Mouse (Mus musculus) leukemia stem cell, adult 10-12 weeks (primary cell): Measurements from ENCODE around the gene Myh6. TPM values are rescaled to one million over a fixed set of nuclear protein-coding genes. Genes with fewer than 3 reads are reported as not detected.

ENCODE experiments used
- polyA plus RNA-seq: library from polyadenylated mRNA; stranded (reverse); fragments of >175 nt; gene quantifications from 2 replicates; pipeline ENCODE4 v1.2.3, GENCODE M21; 2012; ENCODE audit warnings: low replicate concordance

The Myh6 gene
- polyA plus RNA-seq: 0.52 TPM in 1 of 2 replicates, not detected in the other

DNA sequence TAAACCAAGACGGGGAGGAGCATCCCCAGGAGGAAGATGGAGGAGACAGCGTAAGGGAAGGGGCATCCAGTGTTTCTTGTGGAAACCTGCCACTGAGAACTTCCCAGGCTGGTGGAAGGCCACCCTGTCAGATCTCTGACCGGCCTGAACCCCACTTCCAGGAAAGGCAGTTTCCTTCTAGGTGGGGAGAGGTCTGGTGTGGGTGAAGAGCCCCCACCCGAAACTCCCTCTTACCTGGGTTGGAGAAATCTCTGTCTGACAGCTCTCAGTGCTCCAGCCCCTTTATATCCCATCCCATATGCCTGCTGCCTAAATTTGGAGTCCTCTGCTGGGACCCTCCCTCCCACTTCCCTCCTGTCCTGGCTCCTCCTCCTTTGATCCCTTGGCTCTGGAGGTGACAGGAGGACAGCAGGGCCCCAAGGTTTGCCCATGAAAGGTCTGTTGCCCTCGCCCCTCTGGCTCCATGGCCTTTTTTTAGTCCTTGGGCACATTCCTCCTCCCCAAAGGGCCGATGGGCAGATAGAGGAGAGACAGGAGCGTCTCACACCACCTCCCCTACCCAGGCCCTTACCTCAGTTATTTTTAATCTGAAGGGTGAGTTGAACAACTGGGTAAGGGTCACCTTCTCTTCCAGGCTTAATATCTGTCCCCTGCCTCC is at the start of gene Myh6:
Gene Myh6 (minus strand): TSS at position 608 of the 658 bp plus-strand sequence.

DNA sequence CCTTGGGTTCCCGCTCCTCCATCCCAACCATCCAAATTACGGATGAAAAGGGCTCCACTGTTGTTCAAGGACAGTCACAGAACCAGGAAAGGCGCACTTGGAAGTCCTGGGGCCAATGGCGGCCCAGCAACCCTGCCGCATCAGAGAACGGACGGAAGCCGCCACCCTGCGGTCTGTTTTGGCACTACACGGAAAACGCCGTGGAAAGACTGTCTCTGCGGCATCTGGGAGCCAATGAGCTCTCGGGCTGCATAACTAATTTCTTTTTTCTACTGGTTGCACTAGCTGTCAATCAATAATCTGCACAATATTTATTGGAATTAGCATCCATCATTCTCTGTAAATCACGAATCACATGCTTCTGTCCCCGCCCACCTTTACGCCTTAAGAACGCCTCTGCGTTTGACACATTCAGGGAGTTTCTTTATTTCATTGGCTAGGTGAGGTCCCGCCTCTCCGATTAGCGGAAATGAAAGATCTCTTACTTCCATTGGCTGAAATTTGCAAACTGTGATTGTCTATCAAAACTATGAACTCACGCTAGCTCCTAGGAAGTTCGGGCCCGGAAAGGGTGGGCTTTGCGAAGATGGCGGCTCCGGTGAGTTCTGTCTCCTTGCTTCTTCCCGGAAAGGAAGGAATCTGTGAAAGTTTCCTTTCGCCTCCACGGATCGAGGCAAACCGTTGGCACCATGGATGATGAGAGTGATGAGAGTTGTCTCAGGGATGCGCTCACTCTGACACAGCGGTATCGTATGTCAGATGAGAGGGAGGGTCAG is 48.5 kb upstream of the Myh6 start, which contains the start of gene Ngdn:
Gene Ngdn (plus strand): TSS at position 464 of the 776 bp plus-strand sequence.

DNA sequence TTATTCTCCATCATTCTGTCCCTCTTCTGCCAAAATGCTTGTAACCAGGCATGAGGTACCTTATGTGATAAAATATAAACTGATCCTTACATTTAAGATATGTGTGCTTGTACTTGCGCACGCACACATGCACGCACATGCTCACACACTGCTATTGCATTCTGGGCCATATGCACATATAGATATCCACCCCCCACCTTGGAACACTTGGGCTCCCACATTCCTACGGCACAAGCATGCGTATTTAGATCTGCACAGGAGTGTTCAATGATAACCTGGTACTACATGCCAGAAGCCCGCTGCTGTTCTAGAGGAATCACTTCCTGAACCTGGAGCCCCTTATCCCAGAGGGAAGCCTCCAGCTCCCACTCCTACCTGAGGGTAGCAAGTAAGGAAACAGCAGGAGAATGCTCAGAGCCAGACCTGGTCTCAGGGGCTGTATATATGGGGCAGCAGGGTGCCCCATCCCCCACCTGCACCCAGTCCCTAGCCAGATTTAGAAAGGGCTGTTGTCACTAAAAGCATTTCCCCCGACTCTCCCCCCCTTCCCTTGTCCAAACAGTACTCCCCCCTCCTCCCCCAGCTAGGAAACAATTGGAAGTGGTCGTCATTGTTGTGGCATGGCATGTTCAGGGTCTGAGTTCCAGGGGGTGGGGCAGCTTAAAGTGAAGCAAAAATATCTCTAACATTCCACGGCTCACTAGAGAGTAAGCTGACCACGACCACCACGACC is 27.6 kb upstream of the Myh6 start, which contains the start of gene Myh7:
Gene Myh7 (minus strand): TSS at position 491 of the 733 bp plus-strand sequence.

DNA sequence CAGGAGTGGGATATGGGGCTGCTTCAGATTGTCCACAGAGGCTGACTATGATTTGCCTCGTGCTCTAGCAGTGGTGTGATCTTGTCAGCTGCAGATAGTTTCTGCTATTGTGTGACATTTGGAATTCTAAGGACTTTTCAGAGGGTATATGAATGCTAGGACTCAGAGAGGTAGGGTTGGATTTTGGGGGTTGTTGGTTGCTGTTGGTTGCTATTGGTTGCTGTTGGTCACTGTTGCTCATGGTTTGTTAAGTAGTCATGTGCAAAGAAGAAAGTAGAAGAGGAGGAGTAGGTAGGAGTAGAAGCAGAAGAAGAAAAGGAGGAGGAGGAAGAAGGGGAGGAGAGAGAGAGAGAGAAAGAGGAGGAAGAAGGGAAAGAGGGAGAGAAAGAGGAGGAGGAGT is 9.9 kb upstream of the Myh6 start, which contains the start of gene Gm17428:
Gene Gm17428 (plus strand): TSS at position 301 of the 400 bp plus-strand sequence.

DNA sequence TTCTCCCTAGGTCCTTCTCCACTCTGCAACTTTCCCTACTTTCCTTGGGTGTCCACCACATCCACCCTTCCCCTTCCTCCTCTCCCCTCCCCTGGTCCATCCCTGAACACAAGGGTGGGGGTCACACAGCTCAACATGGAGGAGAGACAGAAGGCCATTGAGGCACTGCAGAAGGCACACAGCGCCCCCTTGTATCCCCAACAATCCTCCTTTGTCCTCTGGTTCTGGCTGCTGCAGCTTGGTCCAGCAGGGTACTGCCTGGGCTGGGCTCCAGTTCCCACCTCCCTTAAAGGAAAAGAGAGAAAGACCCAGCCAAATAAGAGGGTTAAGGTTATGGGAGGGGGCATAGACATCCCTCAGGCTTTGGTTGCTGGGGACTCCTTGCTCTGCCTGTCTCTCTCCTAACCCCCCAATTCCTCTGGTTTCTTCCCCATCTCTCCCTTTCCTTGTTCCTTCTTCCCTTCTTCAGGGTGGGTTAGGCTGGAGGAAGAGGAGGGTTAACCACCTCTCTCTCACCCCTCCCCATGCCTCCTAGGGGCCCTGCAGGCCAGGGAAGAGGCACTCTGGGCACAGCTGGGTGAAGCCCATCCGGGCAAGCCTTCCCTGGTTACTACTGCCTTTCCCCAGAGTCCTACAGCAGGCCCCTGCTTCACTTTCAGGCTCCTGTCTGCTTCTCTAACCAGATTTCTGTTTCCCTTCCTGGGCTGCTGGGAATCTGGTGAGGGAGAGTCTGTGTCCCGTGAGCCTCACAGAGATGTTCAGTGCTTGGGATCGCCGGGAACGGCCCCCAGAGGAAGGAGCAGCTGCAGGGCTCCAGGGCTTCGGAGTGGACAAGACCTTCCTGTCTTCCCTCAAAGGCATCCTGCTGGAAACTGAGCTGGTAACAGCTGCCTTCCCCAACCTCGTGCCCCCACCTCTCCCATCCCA is 30.6 kb downstream of the Myh6 start, which contains the start of gene Cmtm5:
Gene Cmtm5 (plus strand): TSS at position 358 of the 927 bp plus-strand sequence.

DNA sequence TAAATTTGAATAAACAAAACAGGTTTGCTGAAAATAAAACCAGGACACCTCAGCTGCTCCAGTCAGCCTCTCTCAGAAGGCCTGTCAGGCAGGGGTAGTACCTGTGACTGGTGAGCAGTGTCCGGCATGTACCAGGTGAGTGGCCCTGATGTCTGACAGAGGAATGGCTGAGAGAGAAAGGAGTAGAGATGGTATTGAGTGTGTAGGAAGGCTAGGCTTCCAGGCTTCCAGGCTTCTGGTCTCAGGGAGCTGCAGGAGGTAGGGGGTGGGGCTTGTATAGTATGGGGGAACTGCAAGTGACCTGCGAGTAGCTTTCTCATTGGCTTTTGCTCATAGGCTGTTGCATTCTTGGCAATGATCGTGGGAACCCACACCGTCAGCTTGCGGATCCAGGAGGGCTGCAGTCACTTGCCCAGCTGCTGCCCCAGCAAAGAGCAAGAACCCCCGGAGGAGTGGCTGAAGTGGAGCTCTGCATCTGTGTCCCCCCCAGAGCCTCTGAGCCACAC is 34.0 kb downstream of the Myh6 start, which contains the start of gene Il25:
Gene Il25 (plus strand): TSS at position 51 of the 506 bp plus-strand sequence.

DNA sequence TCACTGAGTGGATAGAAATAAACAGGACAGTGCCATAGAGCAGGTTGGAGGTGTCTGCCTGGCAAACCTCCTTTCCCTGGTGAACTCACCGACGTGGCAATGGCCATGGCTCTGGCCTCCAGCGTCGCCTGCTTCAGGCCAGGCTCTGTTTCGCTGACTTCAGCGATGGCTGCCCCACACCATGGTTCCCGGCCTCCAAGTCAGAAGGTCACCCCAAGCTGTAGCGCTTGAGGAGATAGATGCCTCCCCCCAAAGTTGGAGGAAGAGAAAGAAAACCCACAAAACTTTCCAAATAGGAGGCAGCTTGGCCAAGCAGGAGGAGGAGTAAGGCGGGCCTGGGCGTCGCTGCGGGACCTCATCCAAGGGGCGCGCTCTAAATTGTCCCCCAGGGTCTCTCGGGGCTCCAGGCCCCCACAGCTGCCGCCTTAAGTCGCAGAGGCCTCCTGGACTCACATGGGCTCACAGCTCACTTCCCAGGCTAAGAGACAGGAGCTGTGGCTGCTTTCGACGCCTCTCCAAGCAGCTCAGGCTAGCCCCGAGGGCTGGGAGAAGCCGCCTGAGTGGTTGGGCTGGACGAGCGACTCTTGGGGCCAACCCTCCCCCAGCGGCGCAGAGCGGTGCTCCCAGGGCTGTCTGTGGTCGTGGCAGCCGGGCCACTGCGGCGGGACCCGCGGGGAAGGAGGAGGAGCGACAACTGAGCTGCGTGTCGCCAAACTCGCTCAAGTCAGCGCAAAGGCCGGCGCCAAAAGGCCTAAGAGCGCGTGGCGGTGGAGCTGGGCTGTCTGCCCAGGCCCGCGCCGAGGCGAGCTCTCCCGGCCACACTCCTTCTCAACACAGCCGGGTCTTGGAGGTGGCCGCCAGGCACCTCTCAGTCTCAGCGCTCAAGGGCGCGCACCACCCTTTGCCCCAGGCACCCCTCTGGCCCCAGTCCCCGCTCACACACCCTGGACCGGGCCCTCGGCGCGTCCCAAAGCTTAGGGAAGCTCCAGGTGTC is 41.1 kb downstream of the Myh6 start, which contains the start of gene Efs:
Gene Efs (minus strand): TSS at position 778 of the 994 bp plus-strand sequence.

DNA sequence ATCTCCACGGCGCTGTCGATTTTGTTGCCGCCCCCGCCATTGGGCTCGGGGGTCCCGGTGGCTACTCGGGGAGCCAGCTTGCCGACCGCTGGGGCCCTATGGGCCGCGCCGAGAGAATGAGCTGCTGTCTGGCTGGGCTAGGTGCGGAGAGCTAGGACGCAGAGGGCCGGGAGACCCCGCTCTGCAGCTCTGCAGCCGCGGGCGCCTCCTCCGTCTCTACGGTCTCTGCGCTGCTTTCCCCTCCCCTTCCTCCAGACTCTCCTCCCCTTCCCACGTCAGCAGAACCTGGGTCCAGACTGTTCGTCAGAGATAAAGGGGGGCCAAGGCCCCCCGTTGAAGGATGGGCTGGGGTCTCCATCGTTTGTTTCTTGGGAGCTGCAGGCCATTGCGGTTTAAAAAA is 53.8 kb downstream of the Myh6 start, which contains the start of gene Slc22a17:
Gene Slc22a17 (minus strand): TSS at position 247 of the 400 bp plus-strand sequence.

DNA sequence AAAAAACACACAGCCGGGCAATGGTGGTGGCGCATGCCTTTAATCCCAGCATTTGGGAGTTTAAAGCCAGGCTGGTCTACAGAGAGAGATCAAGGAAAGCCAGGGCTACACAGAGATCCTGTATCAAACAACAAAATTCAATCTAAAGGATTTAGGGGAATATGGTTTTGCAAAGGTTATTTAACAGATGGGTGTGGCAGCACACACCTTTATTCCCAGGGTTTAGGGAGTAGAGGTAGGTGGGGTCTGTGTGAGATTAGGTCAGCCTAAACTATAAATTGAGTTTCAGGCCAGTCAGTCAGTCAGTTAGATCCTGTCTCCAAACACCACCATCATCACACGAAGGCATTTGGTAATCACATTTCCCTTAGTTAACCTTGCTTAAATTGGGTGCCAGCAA is 74.5 kb downstream of the Myh6 start, which contains the start of gene Pabpn1:
Gene Pabpn1 (plus strand): TSS at position 301 of the 400 bp plus-strand sequence.

Other genes starting within 250 kb of the Myh6 start
- gene Slc7a8, start 185.0 kb downstream of the Myh6 start, polyA plus RNA-seq: 19.6 and 21.8 TPM in 2 replicates
- gene Rnf212b, start 152.8 kb downstream of the Myh6 start, polyA plus RNA-seq: not detected in 2 replicates
- gene Homez, start 96.0 kb downstream of the Myh6 start, polyA plus RNA-seq: 0.86 and 0.91 TPM in 2 replicates
- gene Ppp1r3e, start 89.4 kb downstream of the Myh6 start, polyA plus RNA-seq: 1.2 TPM in 2 replicates
- gene Bcl2l2, start 83.5 kb downstream of the Myh6 start, polyA plus RNA-seq: 48.9 and 77.3 TPM in 2 replicates
- gene Gm20521, start 83.5 kb downstream of the Myh6 start, polyA plus RNA-seq: 10.1 and 11.1 TPM in 2 replicates
- gene Pabpn1, start 74.4 kb downstream of the Myh6 start, polyA plus RNA-seq: 165 and 331 TPM in 2 replicates
- 1.7 and 2.0 TPM in 2 replicates for gene Slc22a17, start 53.8 kb downstream of the Myh6 start, polyA plus RNA-seq
- 0.27 and 0.41 TPM in 2 replicates for gene Efs, start 40.8 kb downstream of the Myh6 start, polyA plus RNA-seq
- gene Il25, start 34.2 kb downstream of the Myh6 start, polyA plus RNA-seq: not detected in 2 replicates
- not detected in 2 replicates for gene Cmtm5, start 30.7 kb downstream of the Myh6 start, polyA plus RNA-seq
- not detected in 2 replicates for gene Gm17428, start 10.0 kb upstream of the Myh6 start, polyA plus RNA-seq
- gene Myh7, start 27.7 kb upstream of the Myh6 start, polyA plus RNA-seq: not detected in 2 replicates
- gene Ngdn, start 48.5 kb upstream of the Myh6 start, polyA plus RNA-seq: 35.4 and 46.8 TPM in 2 replicates
- 7.2 and 11.2 TPM in 2 replicates for gene Zfhx2, start 125.4 kb upstream of the Myh6 start, polyA plus RNA-seq
- 2.2 and 3.4 TPM in 2 replicates for gene Thtpa, start 127.9 kb upstream of the Myh6 start, polyA plus RNA-seq
- 11.8 and 17.7 TPM in 2 replicates for gene Ap1g2, start 139.7 kb upstream of the Myh6 start, polyA plus RNA-seq
- not detected in 2 replicates for gene Jph4, start 150.0 kb upstream of the Myh6 start, polyA plus RNA-seq